Mouse (Mus musculus): Measurements from ENCODE around the gene Trmo.

Trmo gene

GRCm38 (mm10) chr4:46389013-46389611 lies at the start of gene Trmo:
Gene Trmo (minus strand): TSS chr4:46389437.
- peak; percentile 90 to 92 for DNase-seq

GRCm38 (mm10) chr4:46432339-46433036 lies 43.3 kb upstream of the Trmo start:
- no peak for DNase-seq

GRCm38 (mm10) chr4:46428903-46429499 lies 39.8 kb upstream of the Trmo start:
- DNase-seq: no peak

GRCm38 (mm10) chr4:46422625-46423024 lies 33.4 kb upstream of the Trmo start:
- DNase-seq: no peak

- DNase-seq: no peak
Measured at GRCm38 (mm10) chr4:46418851-46419250, 29.6 kb upstream of the Trmo start.

GRCm38 (mm10) chr4:46417491-46417890 lies 28.3 kb upstream of the Trmo start:
- DNase-seq: no peak

GRCm38 (mm10) chr4:46413406-46413805 lies 24.2 kb upstream of the Trmo start, which contains the start of gene Hemgn:
Gene Hemgn (minus strand): TSS chr4:46413506.
- no peak for DNase-seq

- DNase-seq: no peak
Measured at GRCm38 (mm10) chr4:46412113-46412512, 22.9 kb upstream of the Trmo start.

- DNase-seq: peak; percentile 29 to 40
Measured at GRCm38 (mm10) chr4:46411489-46411888, 22.3 kb upstream of the Trmo start.

GRCm38 (mm10) chr4:46410677-46411076 lies 21.4 kb upstream of the Trmo start:
- DNase-seq: no peak

GRCm38 (mm10) chr4:46406966-46407703 lies 17.9 kb upstream of the Trmo start:
- DNase-seq: no peak

- DNase-seq: no peak
Measured at GRCm38 (mm10) chr4:46404042-46404795, 15.0 kb upstream of the Trmo start.

- DNase-seq: no peak
Measured at GRCm38 (mm10) chr4:46398839-46399238, 9.6 kb upstream of the Trmo start.

GRCm38 (mm10) chr4:46395736-46396135 lies 6.5 kb upstream of the Trmo start:
- no peak for DNase-seq

- no peak for DNase-seq
Measured at GRCm38 (mm10) chr4:46394388-46394787, 5.2 kb upstream of the Trmo start.

- DNase-seq: peak; percentile 67 to 82
Measured at GRCm38 (mm10) chr4:46390390-46390970, 1.2 kb upstream of the Trmo start.

- DNase-seq: no peak
Measured at GRCm38 (mm10) chr4:46389612-46390341, 540 bp upstream of the Trmo start.

- no peak for DNase-seq
Measured at GRCm38 (mm10) chr4:46388556-46388955, 681 bp downstream of the Trmo start.

- peak; percentile 62 to 75 for DNase-seq
Measured at GRCm38 (mm10) chr4:46374869-46375368, 14.3 kb downstream of the Trmo start.

GRCm38 (mm10) chr4:46374455-46374854 lies 14.8 kb downstream of the Trmo start:
- DNase-seq: peak in 1 of 2 experiments; percentile 43

- DNase-seq: no peak
Measured at GRCm38 (mm10) chr4:46371030-46371429, 18.2 kb downstream of the Trmo start.

All from spleen, adult 18-20 months (tissue).